Mouse (Mus musculus) heart, postnatal 0 days (tissue): ENCODE measurements at regions not wholly inside any gene's neighbourhood (a gene's known extent, or its start where the extent isn't known, plus 50 kb on each side); places are given as distances from the start of the nearest gene placed in this dataset.

ENCODE experiments used
- ATAC-seq: fragments of 200-750 bp; cut with Nextera tagmentation; 2 replicates; pipeline ENCODE4 v1.8.0; 2017; ENCODE audit warnings: low read depth, moderate number of reproducible peaks, moderate library complexity; ENCODE audit not compliant: insufficient read depth
- DNase-seq: peaks from one replicate; pipeline ENCODE4 v3.0.0-alpha.2; 2016; ENCODE audit warnings: low spot score
- H3K27ac ChIP-seq: fragments of 300-500 bp; sonication (generic); 2 replicates; pipeline ENCODE4 v1.5.1; 2014; ENCODE audit warnings: low read depth, mild to moderate bottlenecking
- H3K27me3 ChIP-seq: fragments of 300-500 bp; sonication (generic); 2 replicates; pipeline ENCODE4 v1.6.1; 2014; ENCODE audit warnings: low read length, mixed read lengths; ENCODE audit not compliant: control insufficient read depth, insufficient read depth
- H3K36me3 ChIP-seq: fragments of 300-500 bp; sonication (generic); replicated peaks from 2 replicates; pipeline ENCODE4 v1.6.1; 2014; ENCODE audit warnings: low read length, mixed read lengths; ENCODE audit not compliant: control insufficient read depth, insufficient read depth
- H3K4me1 ChIP-seq: fragments of 300-500 bp; sonication (generic); 2 replicates; pipeline ENCODE4 v1.6.1; 2014; ENCODE audit warnings: antibody characterized with exemption; ENCODE audit not compliant: control insufficient read depth, insufficient read depth
- H3K4me2 ChIP-seq: fragments of 300-500 bp; sonication (generic); 2 replicates; pipeline ENCODE4 v1.6.1; 2014; ENCODE audit warnings: low read depth, mild to moderate bottlenecking, low read length, moderate library complexity
- H3K4me3 ChIP-seq: fragments of 300-500 bp; sonication (generic); 2 replicates; pipeline ENCODE4 v1.5.1; 2014; ENCODE audit warnings: low read depth, low read length
- H3K9ac ChIP-seq: fragments of 300-500 bp; sonication (generic); replicated peaks from 2 replicates; pipeline ENCODE4 v1.6.1; 2014; ENCODE audit warnings: low read depth, low read length, mixed read lengths
- H3K9me3 ChIP-seq: fragments of 300-500 bp; sonication (generic); replicated peaks from 2 replicates; pipeline ENCODE4 v1.6.1; 2016; ENCODE audit warnings: low read length; ENCODE audit not compliant: control insufficient read depth
- CTCF ChIP-seq: IDR thresholded peaks from 2 replicates; pipeline ENCODE4 v1.5.1; 2016; ENCODE audit warnings: antibody characterized with exemption, control low read depth, low read depth
- EP300 ChIP-seq: IDR thresholded peaks from 2 replicates; pipeline ENCODE4 v1.6.1; 2016; ENCODE audit warnings: antibody characterized with exemption, low read depth
- WGBS: fragments of 180-500 bp; shearing (Covaris S2); extraction: QIAGEN DNeasy Blood & Tissue Kit; methylation state at CpG from one replicate; pipeline ENCODE4 v1.1.7; 2014; 5-methylcytosine and 5-hydroxymethylcytosine counted together

DNA sequence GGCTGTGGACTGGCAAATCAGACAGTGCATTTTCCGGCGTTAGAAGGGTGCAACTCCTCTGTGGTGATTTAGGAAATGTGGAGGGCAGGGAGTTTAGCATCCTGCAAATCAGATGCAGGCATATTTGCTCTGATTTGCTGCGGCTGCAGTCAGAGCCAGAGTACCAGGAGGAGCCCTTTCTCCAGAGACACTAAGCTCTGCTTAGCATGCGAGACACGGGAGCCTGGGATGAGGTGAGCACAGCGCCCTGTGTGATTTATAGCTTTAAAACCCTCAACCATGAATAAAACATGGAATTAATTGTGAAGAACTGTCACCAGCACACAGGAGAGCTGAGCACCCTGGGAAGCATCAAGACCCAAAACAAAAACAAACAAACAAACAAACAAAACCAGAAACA is 229.1 kb upstream of the Sulf2 start:
- ATAC-seq (no peak), DNase-seq (no peak)
- Histone ChIP-seq H3K27ac (no peak overlapping the region), H3K4me3 (no peak overlapping the region), H3K27me3 (no peaks in the 10 kb centered on the region), H3K36me3 (no peaks in the 10 kb centered on the region), H3K4me1 (no peaks in the 10 kb centered on the region), H3K9ac (no peak overlapping the region), H3K4me2 (no peak overlapping the region), H3K9me3 (no peaks in the 10 kb centered on the region)
- no peak for TF ChIP-seq CTCF
- no peak for TF ChIP-seq EP300
- 75% methylated on average over 6 of the region's 6 CpGs for whole genome bisulfite sequencing

DNA sequence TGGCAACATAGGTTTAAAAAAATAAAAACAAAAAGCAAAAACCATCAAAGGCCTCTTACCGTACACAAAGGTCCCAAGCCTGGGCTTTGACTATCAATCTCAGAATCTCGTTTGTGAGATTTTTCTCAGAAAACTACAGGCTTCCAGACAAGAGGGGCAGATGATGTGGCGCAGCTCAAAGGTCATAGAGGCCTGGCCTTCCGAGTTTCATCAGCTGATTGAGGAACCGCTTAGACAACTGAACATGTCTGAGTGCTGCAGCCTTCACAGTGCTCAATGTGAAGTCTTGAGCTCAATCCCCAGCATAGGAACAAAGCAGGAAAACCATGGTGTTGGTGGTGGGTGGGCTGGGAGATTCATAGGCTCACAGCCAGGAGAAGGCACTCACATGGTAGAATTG is 227.9 kb upstream of the Sulf2 start:
- no peaks in the 10 kb centered on the region for H3K4me1 ChIP-seq
- no peak overlapping the region for H3K27ac ChIP-seq
- H3K4me2 ChIP-seq = no peak overlapping the region
- no peaks in the 10 kb centered on the region for H3K27me3 ChIP-seq
- H3K4me3 ChIP-seq = no peak overlapping the region
- 88% methylated on average over 5 of the region's 5 CpGs for WGBS
- no peak for DNase-seq
- H3K9me3 ChIP-seq = no peaks in the 10 kb centered on the region
- H3K9ac ChIP-seq = no peak overlapping the region
- no peak for TF ChIP-seq CTCF
- no peak for ATAC-seq
- no peaks in the 10 kb centered on the region for H3K36me3 ChIP-seq

- WGBS = 81% methylated on average over 7 of the region's 7 CpGs
- no peak overlapping the region for H3K27ac ChIP-seq
Observed at GRCm38 (mm10) chr2:166382180-166382579, 226.7 kb upstream of the Sulf2 start.

DNA sequence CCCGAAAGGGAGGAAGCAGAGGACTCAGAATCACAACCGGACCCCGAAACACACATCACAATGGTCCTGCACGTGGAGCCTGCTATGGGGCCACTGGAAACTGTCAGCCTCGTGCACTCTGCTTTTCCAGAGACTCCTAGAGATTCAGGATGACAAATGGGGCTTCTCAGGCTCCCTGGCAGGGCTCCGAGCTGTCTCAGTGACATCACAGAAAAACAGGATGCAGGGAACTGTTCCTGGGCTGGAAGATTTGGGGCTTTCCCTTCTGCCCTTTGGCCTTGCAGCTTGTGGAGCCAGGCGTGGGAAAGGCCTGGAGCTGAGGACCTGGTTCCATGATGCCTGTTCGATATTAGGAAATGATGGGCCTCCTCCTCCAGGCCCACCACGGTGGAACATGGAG is 225.4 kb upstream of the Sulf2 start:
- H3K27ac ChIP-seq = no peak overlapping the region
- no peak overlapping the region for H3K9ac ChIP-seq
- no peaks in the 10 kb centered on the region for H3K36me3 ChIP-seq
- H3K9me3 ChIP-seq = no peaks in the 10 kb centered on the region
- H3K27me3 ChIP-seq = no peaks in the 10 kb centered on the region
- no peak for TF ChIP-seq EP300
- no peak for TF ChIP-seq CTCF
- H3K4me3 ChIP-seq = no peak overlapping the region
- WGBS = 68% methylated on average over 9 of the region's 9 CpGs
- no peak overlapping the region for H3K4me2 ChIP-seq
- DNase-seq (no peak), ATAC-seq (no peak)
- no peaks in the 10 kb centered on the region for H3K4me1 ChIP-seq

More at GRCm38 (mm10) chr2:166382180-166382579, 226.7 kb upstream of the Sulf2 start:
- Histone ChIP-seq H3K4me3 (no peak overlapping the region), H3K4me1 (no peaks in the 10 kb centered on the region), H3K27me3 (no peaks in the 10 kb centered on the region), H3K9ac (no peak overlapping the region), H3K4me2 (no peak overlapping the region), H3K36me3 (no peaks in the 10 kb centered on the region), H3K9me3 (no peaks in the 10 kb centered on the region)
- ATAC-seq = no peak
- TF ChIP-seq EP300 (no peak), CTCF (no peak)
- no peak for DNase-seq

DNA sequence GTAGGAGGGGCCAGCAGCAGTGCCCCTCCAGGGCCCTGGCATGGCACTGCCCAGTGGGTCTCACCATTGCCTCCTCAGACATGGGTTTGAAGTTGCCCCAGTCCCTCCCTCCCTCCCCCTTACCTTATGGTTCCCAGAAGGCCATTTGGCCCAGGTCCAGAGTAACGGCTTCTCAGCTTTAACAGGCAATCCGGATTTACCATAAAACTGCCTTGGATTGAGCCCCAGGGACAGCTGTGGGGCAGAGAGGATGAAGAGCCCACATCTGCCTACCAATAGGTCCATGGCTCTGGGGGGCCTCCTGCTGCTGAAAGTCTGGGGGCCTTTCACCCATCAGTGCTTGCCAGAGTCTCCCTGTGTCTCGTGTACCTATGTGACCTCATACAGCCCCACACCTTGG is 222.9 kb upstream of the Sulf2 start:
- Histone ChIP-seq H3K27me3 (no peaks in the 10 kb centered on the region), H3K4me3 (no peak overlapping the region), H3K4me2 (no peak overlapping the region), H3K27ac (no peak overlapping the region), H3K9ac (no peak overlapping the region), H3K4me1 (no peaks in the 10 kb centered on the region), H3K9me3 (no peaks in the 10 kb centered on the region), H3K36me3 (no peaks in the 10 kb centered on the region)
- 58% methylated on average over 3 of the region's 3 CpGs for WGBS
- TF ChIP-seq CTCF = no peak
- no peak for TF ChIP-seq EP300
- no peak for DNase-seq
- ATAC-seq = no peak

DNA sequence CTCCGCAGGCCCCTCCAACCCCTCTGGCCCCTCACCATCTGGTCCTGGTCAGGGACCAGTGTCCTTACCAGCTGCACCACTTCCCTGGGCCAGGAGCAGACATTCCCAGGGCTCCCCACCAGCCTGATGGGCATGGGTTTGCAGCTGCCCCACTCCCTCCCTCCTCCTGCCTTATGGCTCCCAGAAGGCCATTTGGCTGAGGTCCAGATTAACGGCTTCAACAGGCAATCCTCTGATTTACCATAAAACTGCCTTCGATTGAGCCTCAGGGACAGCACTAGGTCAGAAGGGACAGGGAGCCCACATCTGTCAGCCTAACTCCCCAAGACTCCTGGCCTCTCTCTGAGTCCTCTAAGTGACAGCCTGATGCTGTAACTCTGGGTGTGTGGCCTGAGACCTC is 221.9 kb upstream of the Sulf2 start:
- Histone ChIP-seq H3K4me1 (no peaks in the 10 kb centered on the region), H3K27me3 (no peaks in the 10 kb centered on the region), H3K27ac (no peak overlapping the region), H3K9me3 (no peaks in the 10 kb centered on the region), H3K4me2 (no peak overlapping the region), H3K36me3 (no peaks in the 10 kb centered on the region), H3K4me3 (no peak overlapping the region), H3K9ac (no peak overlapping the region)
- ATAC-seq (no peak), DNase-seq (no peak)
- WGBS = 30% methylated on average over 3 of the region's 3 CpGs
- TF ChIP-seq EP300 = no peak
- no peak for TF ChIP-seq CTCF
